ENCODE assay signal across 13 mouse cellular contexts in the genomic region with DNA sequence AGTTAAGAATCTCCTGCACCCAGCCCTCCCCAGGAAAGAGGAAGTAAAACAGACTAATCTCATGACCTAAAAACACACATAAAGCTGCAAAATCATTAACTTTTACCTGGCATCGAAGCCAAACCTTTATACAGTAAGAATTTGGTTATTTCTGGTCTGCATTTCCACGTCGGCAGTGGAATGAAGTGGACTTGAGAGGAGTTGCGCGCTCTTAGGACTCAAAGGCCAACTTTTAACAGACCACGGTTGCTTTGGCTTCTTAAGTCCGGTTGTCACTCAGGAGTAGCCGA.
DNase-seq lines count a peak whose midpoint lies in the region; ATAC-seq and TF ChIP-seq lines count a peak whose summit lies in the region.
"Had no signal": no experiment of that assay in that cellular context is flagged by ENCODE, and none has a peak within 500 bp of the region (broad histone marks: within the 10 kb centered on the region; RNA-seq: fewer than 3 reads in every experiment).

No protein-coding gene starts in this region.

- no peak overlapping the region for H3K4me3 ChIP-seq in lung, embryonic 16.5 days (ENCODE audit: low read length)
- H3K4me3 ChIP-seq in lung, adult 2 months (replicated peaks; ENCODE audit: extremely low read depth, low read depth, low read length) = no peak overlapping the region
- peak overlapping the region; percentile 46 for H3K4me3 ChIP-seq in bone marrow, adult 2 months (replicated peaks; ENCODE audit: control insufficient read depth, low read depth, low read length)
- no peak overlapping the region for H3K4me3 ChIP-seq in kidney, embryonic 16.5 days (ENCODE audit: low read length)
- H3K4me3 ChIP-seq: hindbrain, embryonic 12.5 days; limb, embryonic 10.5 days; neural tube, embryonic 13.5 days had no signal

- no peak for DNase-seq in lung, adult 2 months
- no peak for DNase-seq in Muller cell, postnatal 12 days (ENCODE audit: inconsistent ontology term)
- DNase-seq in cerebellum, adult 9-10 months = no peak
- DNase-seq in cerebellum, adult 11 months = no peak
- DNase-seq: cerebellum, postnatal 25 days had no signal

- no peak for TF ChIP-seq CTCF in lung, adult 2 months (IDR thresholded peaks at IDR 0.05; ENCODE audit: insufficient read depth, low read length)
- no peak for TF ChIP-seq CTCF in bone marrow, adult 2 months (IDR thresholded peaks at IDR 0.05; ENCODE audit: control insufficient read depth, insufficient read depth, low read length)

- 37% methylated on average over 8 of the region's 8 CpGs for WGBS in lung, embryonic 16.5 days
- WGBS in lung, adult 2 months = 49% methylated on average over 8 of the region's 8 CpGs
- 13% methylated on average over 8 of the region's 8 CpGs for WGBS in bone marrow, adult 2 months
- WGBS in kidney, embryonic 16.5 days = 68% methylated on average over 8 of the region's 8 CpGs

- H3K4me1 ChIP-seq in lung, embryonic 16.5 days (replicated peaks; ENCODE audit: control insufficient read depth, insufficient read depth, low read length) = 0 out of 2 replicates have a peak, but pooled peaks cover 2% of the 10 kb centered on the region
- H3K4me1 ChIP-seq in lung, adult 2 months (ENCODE audit: control insufficient read depth, insufficient read depth, low read length) = peaks cover 6% of the 10 kb centered on the region
- peaks cover 2% of the 10 kb centered on the region; the same call in 1 of the 2 replicates for H3K4me1 ChIP-seq in bone marrow, adult 2 months (ENCODE audit: control insufficient read depth, insufficient read depth, low read length)
- H3K4me1 ChIP-seq in kidney, embryonic 16.5 days (ENCODE audit: insufficient read depth, low read length) = no peaks in the 10 kb centered on the region
- H3K4me1 ChIP-seq: hindbrain, embryonic 12.5 days; neural tube, embryonic 13.5 days had no signal

- H3K9me3 ChIP-seq in lung, embryonic 16.5 days (ENCODE audit: control insufficient read depth, low read length) = no peaks in the 10 kb centered on the region
- no peaks in the 10 kb centered on the region for H3K9me3 ChIP-seq in kidney, embryonic 16.5 days (ENCODE audit: low read length)
- H3K9me3 ChIP-seq: hindbrain, embryonic 12.5 days; limb, embryonic 10.5 days; neural tube, embryonic 13.5 days had no signal

- peak overlapping the region; percentile 29; the same call in 1 of the 2 replicates for H3K4me2 ChIP-seq in lung, embryonic 16.5 days (ENCODE audit: low read depth, low read length)
- no peak overlapping the region for H3K4me2 ChIP-seq in kidney, embryonic 16.5 days (replicated peaks; ENCODE audit: low read depth, low read length)
- H3K4me2 ChIP-seq: heart, embryonic 11.5 days; hindbrain, embryonic 12.5 days; neural tube, embryonic 13.5 days had no signal

- H3K27me3 ChIP-seq in lung, embryonic 16.5 days (ENCODE audit: control insufficient read depth, insufficient read depth, low read depth, low read length) = no peaks in the 10 kb centered on the region
- H3K27me3 ChIP-seq in kidney, embryonic 16.5 days (ENCODE audit: insufficient read depth, low read length) = no peaks in the 10 kb centered on the region
- H3K27me3 ChIP-seq: hindbrain, embryonic 12.5 days; neural tube, embryonic 13.5 days had no signal

- no peak for TF ChIP-seq POLR2A in lung, adult 2 months (IDR thresholded peaks at IDR 0.05; ENCODE audit: borderline replicate concordance, extremely low read depth, low read depth, low read length)
- no peak for TF ChIP-seq POLR2A in bone marrow, adult 2 months (IDR thresholded peaks at IDR 0.05; ENCODE audit: borderline replicate concordance, control insufficient read depth, low read depth, low read length)

- peak overlapping the region; percentile 34 for H3K27ac ChIP-seq in lung, embryonic 16.5 days (ENCODE audit: low read length)
- H3K27ac ChIP-seq in bone marrow, adult 2 months (ENCODE audit: control insufficient read depth, insufficient read depth, low read depth, low read length, poor library complexity) = peak overlapping the region; percentile 38; the same call in 1 of the 2 replicates
- peak overlapping the region; percentile 16; the same call in 1 of the 2 replicates for H3K27ac ChIP-seq in kidney, embryonic 16.5 days (ENCODE audit: low read length)
- H3K27ac ChIP-seq: hindbrain, embryonic 12.5 days; neural tube, embryonic 13.5 days had no signal

- H3K9ac ChIP-seq in lung, embryonic 16.5 days (ENCODE audit: low read length) = no peak overlapping the region
- H3K9ac ChIP-seq in kidney, embryonic 16.5 days (replicated peaks; ENCODE audit: low read length) = no peak overlapping the region
- H3K9ac ChIP-seq: hindbrain, embryonic 12.5 days; neural tube, embryonic 13.5 days had no signal

- H3K36me3 ChIP-seq in lung, embryonic 16.5 days (ENCODE audit: control insufficient read depth, insufficient read depth, low read length) = no peaks in the 10 kb centered on the region
- H3K36me3 ChIP-seq in kidney, embryonic 16.5 days (ENCODE audit: insufficient read depth, low read length) = no peaks in the 10 kb centered on the region
- H3K36me3 ChIP-seq: hindbrain, embryonic 12.5 days; limb, embryonic 10.5 days; neural tube, embryonic 13.5 days had no signal

- ATAC-seq in lung, embryonic 16.5 days (ENCODE audit: low read depth) = no peak
- no peak for ATAC-seq in kidney, embryonic 16.5 days (ENCODE audit: low FRiP score, low TSS enrichment)
- ATAC-seq in neutrophil, adult 5-6 weeks (ENCODE audit: extremely low read depth, insufficient number of reproducible peaks, low FRiP score, poor library complexity, severe bottlenecking) = peak; percentile 86
